Comparison of ENCODE assay signal across 8 mouse cellular contexts in genomic region chr11:97740190-97740589, GRCm38 (mm10). TPM values are rescaled to one million over a fixed set of nuclear protein-coding genes. Genes with fewer than 3 reads are reported as not detected.
A peak's percentile ranks its signal among the peaks of the same experiment; 100 is the strongest.
DNase-seq lines count a peak whose midpoint lies in the region; ATAC-seq and TF ChIP-seq lines count a peak whose summit lies in the region.

No protein-coding gene starts in this region.

- peak; percentile 43 for DNase-seq in layer of hippocampus, adult 9-11 months
- no peak for DNase-seq in layer of hippocampus, adult 8-10 months (ENCODE audit: low spot score in 2 of 2)
- DNase-seq in brain, embryonic 14.5 days (ENCODE audit: low read depth) = peak; percentile 38
- DNase-seq in induced T-regulatory cell, adult 2 months (ENCODE audit: low read depth) = peak; percentile 55
- peak; percentile 58 for DNase-seq in lung, postnatal 36 days
- no peak for DNase-seq in frontal cortex, postnatal 36 days (ENCODE audit: low spot score in 2 of 2)
- DNase-seq in B cell, adult 2 months = no peak

- TF ChIP-seq POLR2A in brain, embryonic 14.5 days (IDR thresholded peaks at IDR 0.05; ENCODE audit: borderline replicate concordance, extremely low read depth, insufficient read depth, insufficient read length, poor library complexity, severe bottlenecking) = no peak

- TF ChIP-seq CTCF in brain, embryonic 14.5 days (IDR thresholded peaks at IDR 0.05; ENCODE audit: borderline replicate concordance, extremely low read depth, insufficient read depth, insufficient read length) = no peak

- ATAC-seq in cerebellum, adult (ENCODE audit: insufficient number of reproducible peaks, low FRiP score, low TSS enrichment) = no peak

RNA-seq across cellular contexts. Expression of gene Pip4k2b, which starts 4.3 kb away (rescaled TPM):
- total RNA-seq in layer of hippocampus, adult 8-10 months (2022) = 100 to 1,000 TPM in 3 of 4 experiments, 10 to 100 TPM in 1; 97.5 to 127 (median 109) TPM
- 68.5 and 92.5 TPM in 2 replicates for polyA plus RNA-seq in brain, embryonic 14.5 days (2012; rRNA removed)

RNA-seq across cellular contexts. Expression of gene Cwc25, which starts 26.2 kb away (rescaled TPM):
- total RNA-seq in layer of hippocampus, adult 8-10 months (2022) = 10 to 100 TPM; 18.6 to 22.2 (median 20.6) TPM
- 19.7 and 21.2 TPM in 2 replicates for polyA plus RNA-seq in brain, embryonic 14.5 days (2012; rRNA removed)

RNA-seq across cellular contexts. Expression of gene 1700001P01Rik, which starts 35.5 kb away (rescaled TPM):
- total RNA-seq in layer of hippocampus, adult 8-10 months (2022) = 1 to 10 TPM in 1 of 4 experiments, under 1 TPM in 2, not detected in 1; 0.93 to 1.4 (median 0.98) TPM
- 0.46 and 0.69 TPM in 2 replicates for polyA plus RNA-seq in brain, embryonic 14.5 days (2012; rRNA removed)

RNA-seq across cellular contexts. Expression of gene Psmb3, which starts 37.0 kb away (rescaled TPM):
- 100 to 1,000 TPM; 121 to 145 (median 133) TPM for total RNA-seq in layer of hippocampus, adult 8-10 months (2022)
- polyA plus RNA-seq in brain, embryonic 14.5 days (2012; rRNA removed) = 356 and 525 TPM in 2 replicates

RNA-seq across cellular contexts. Expression of gene Pcgf2, which starts 39.9 kb away (rescaled TPM):
- total RNA-seq in layer of hippocampus, adult 8-10 months (2022) = 10 to 100 TPM; 23.9 to 35.3 (median 29.0) TPM
- polyA plus RNA-seq in brain, embryonic 14.5 days (2012; rRNA removed) = 175 and 188 TPM in 2 replicates

Comparison
In these comparisons a context has a peak if more than half of its experiments do, and no peak if none do; other contexts are left out.
1. DNase-seq: peak in layer of hippocampus, adult 9-11 months (single experiment), brain, embryonic 14.5 days (single experiment), induced T-regulatory cell, adult 2 months (single experiment) and lung, postnatal 36 days (single experiment); none in layer of hippocampus, adult 8-10 months (0 of 2), frontal cortex, postnatal 36 days (0 of 2) and B cell, adult 2 months (0 of 2).